Mouse (Mus musculus) CH12.LX (cell line): ENCODE measurements at regions not wholly inside any gene's neighbourhood (a gene's known extent, or its start where the extent isn't known, plus 50 kb on each side); places are given as distances from the start of the nearest gene placed in this dataset.

Experiments
- DNase-seq: peaks from one replicate; pipeline ENCODE4 v3.0.0-alpha.2; 2013; ENCODE audit errors: extremely low read depth
- H3K27ac ChIP-seq: 2 replicates; pipeline ENCODE4 v1.5.1; 2012; ENCODE audit warnings: low read depth, mild to moderate bottlenecking, control low read depth, moderate library complexity; ENCODE audit not compliant: insufficient read depth
- H3K27me3 ChIP-seq: replicated peaks from 2 replicates; pipeline ENCODE3; 2012; ENCODE audit warnings: inconsistent platforms
- H3K36me3 ChIP-seq, 2 experiments: replicated peaks in 1 of 2; 2 replicates each; pipeline versions ENCODE3 to v1.6.1; 2012; ENCODE audit warnings: inconsistent platforms in 1 of 2, low read length in 1 of 2, mild to moderate bottlenecking in 1 of 2, mixed read lengths in 1 of 2, moderate library complexity in 1 of 2; ENCODE audit not compliant: control insufficient read depth in 1 of 2, insufficient read depth in 1 of 2
- H3K4me1 ChIP-seq, 2 experiments: 2 replicates each; pipeline ENCODE4 v1.6.1; 2012; ENCODE audit warnings: inconsistent platforms in 1 of 2, moderate library complexity in 1 of 2; ENCODE audit not compliant: insufficient read depth in 2 of 2, control insufficient read depth in 1 of 2
- H3K4me2 ChIP-seq: 2 replicates; pipeline ENCODE4 v1.6.1; 2012; ENCODE audit warnings: low read depth, mild to moderate bottlenecking, control low read depth; ENCODE audit not compliant: poor library complexity, insufficient read depth, severe bottlenecking
- H3K4me3 ChIP-seq, 3 experiments: fragments of 150-350 bp in 1 of 3; sonication (generic) in 1 of 3; replicated peaks in 1 of 3; 2 replicates each; pipeline versions ENCODE3 to v1.5.1; 2011 to 2012; ENCODE audit warnings: low read depth in 2 of 3, low read length in 2 of 3, mild to moderate bottlenecking in 2 of 3, moderate library complexity in 2 of 3, control low read depth in 1 of 3, improper control_type of control experiment in 1 of 3, inconsistent platforms in 1 of 3, mixed read lengths in 1 of 3; ENCODE audit not compliant: poor library complexity in 1 of 3
- H3K79me2 ChIP-seq: replicated peaks from 2 replicates; pipeline ENCODE4 v1.6.1; 2012; ENCODE audit warnings: mild to moderate bottlenecking, moderate library complexity; ENCODE audit not compliant: control insufficient read depth, poor library complexity, insufficient read depth, severe bottlenecking; ENCODE audit errors: extremely low read depth
- H3K9ac ChIP-seq: 2 replicates; pipeline ENCODE4 v1.6.1; 2012; ENCODE audit warnings: low read depth, mild to moderate bottlenecking, control low read depth, moderate library complexity; ENCODE audit not compliant: insufficient read depth
- H3K9me3 ChIP-seq: replicated peaks from 2 replicates; pipeline ENCODE3; 2012; ENCODE audit warnings: low read length, inconsistent platforms, mixed read lengths
- BHLHE40 ChIP-seq: IDR thresholded peaks from 2 replicates; pipeline ENCODE4 v1.6.1; 2011; ENCODE audit warnings: mild to moderate bottlenecking, low read depth, low read length, improper control_type of control experiment
- CHD1 ChIP-seq: IDR thresholded peaks from 2 replicates; pipeline ENCODE4 v1.6.1; 2012; ENCODE audit warnings: low read depth, low read length, improper control_type of control experiment, inconsistent platforms
- CHD2 ChIP-seq: IDR thresholded peaks from 2 replicates; pipeline ENCODE4 v1.6.1; 2011; ENCODE audit warnings: low read length, improper control_type of control experiment
- CTCF ChIP-seq, 2 experiments: IDR thresholded peaks in 1 of 2; conservative IDR thresholded peaks in 1 of 2; 2 replicates each; pipeline ENCODE4 v1.5.1; 2011 to 2012; ENCODE audit warnings: low read depth in 2 of 2, low read length in 2 of 2, improper control_type of control experiment in 1 of 2, inconsistent platforms in 1 of 2, mild to moderate bottlenecking in 1 of 2, moderate library complexity in 1 of 2
- E2F4 ChIP-seq: IDR thresholded peaks from 2 replicates; pipeline ENCODE4 v1.6.1; 2011; ENCODE audit warnings: low read depth, low read length, improper control_type of control experiment; ENCODE audit not compliant: insufficient replicate concordance
- ELF1 ChIP-seq: IDR thresholded peaks from 2 replicates; pipeline ENCODE4 v1.6.1; 2014; ENCODE audit warnings: low read depth, mild to moderate bottlenecking, inconsistent platforms, low read length, improper control_type of control experiment
- GABPA ChIP-seq: IDR thresholded peaks from 2 replicates; pipeline ENCODE4 v1.6.1; 2012; ENCODE audit warnings: low read depth, low read length, improper control_type of control experiment, inconsistent platforms; ENCODE audit not compliant: insufficient replicate concordance
- IRF4 ChIP-seq: IDR thresholded peaks from 2 replicates; pipeline ENCODE4 v1.6.1; 2014; ENCODE audit warnings: low read depth, mild to moderate bottlenecking, inconsistent platforms, low read length, improper control_type of control experiment
- MAFK ChIP-seq: IDR thresholded peaks from 2 replicates; pipeline ENCODE4 v1.6.1; 2011; ENCODE audit warnings: low read length, improper control_type of control experiment; ENCODE audit not compliant: insufficient replicate concordance
- MAZ ChIP-seq: IDR thresholded peaks from 2 replicates; pipeline ENCODE4 v1.6.1; 2012; ENCODE audit warnings: low read depth, mild to moderate bottlenecking, inconsistent platforms, low read length, improper control_type of control experiment, moderate library complexity
- MEF2A ChIP-seq: IDR thresholded peaks from 2 replicates; pipeline ENCODE4 v1.6.1; 2014; ENCODE audit warnings: low read depth, mild to moderate bottlenecking, inconsistent platforms, low read length, improper control_type of control experiment, borderline replicate concordance
- MXI1 ChIP-seq: IDR thresholded peaks from 2 replicates; pipeline ENCODE4 v1.6.1; 2011; ENCODE audit warnings: mild to moderate bottlenecking, low read depth, low read length, improper control_type of control experiment
- MYC ChIP-seq: IDR thresholded peaks from 2 replicates; pipeline ENCODE4 v1.6.1; 2011; ENCODE audit warnings: low read depth, mild to moderate bottlenecking, improper control_type of control experiment, low read length
- PAX5 ChIP-seq: IDR thresholded peaks from 2 replicates; pipeline ENCODE4 v1.6.1; 2012; ENCODE audit warnings: low read length, inconsistent platforms, mixed read lengths
- POLR2A ChIP-seq: IDR thresholded peaks from 2 replicates; pipeline ENCODE4 v1.6.1; 2011; ENCODE audit warnings: low read depth, mild to moderate bottlenecking, improper control_type of control experiment, low read length
- RCOR1 ChIP-seq: conservative IDR thresholded peaks from 2 replicates; pipeline ENCODE4 v1.6.1; 2012; ENCODE audit warnings: low read depth, mild to moderate bottlenecking, inconsistent platforms, low read length, improper control_type of control experiment
- SIN3A ChIP-seq: IDR thresholded peaks from 2 replicates; pipeline ENCODE4 v1.6.1; 2012; ENCODE audit warnings: low read length, improper control_type of control experiment, inconsistent platforms
- SMC3 ChIP-seq: IDR thresholded peaks from 2 replicates; pipeline ENCODE4 v1.6.1; 2011; ENCODE audit warnings: low read depth, low read length, improper control_type of control experiment
- UBTF ChIP-seq: IDR thresholded peaks from 2 replicates; pipeline ENCODE4 v1.6.1; 2012; ENCODE audit warnings: low read depth, mild to moderate bottlenecking, inconsistent platforms, low read length, improper control_type of control experiment, moderate library complexity
- USF2 ChIP-seq: conservative IDR thresholded peaks from 2 replicates; pipeline ENCODE4 v1.6.1; 2011; ENCODE audit warnings: low read depth, low read length, improper control_type of control experiment
- ZKSCAN1 ChIP-seq: IDR thresholded peaks from 2 replicates; pipeline ENCODE4 v1.6.1; 2012; ENCODE audit warnings: low read depth, inconsistent platforms, low read length, improper control_type of control experiment, borderline replicate concordance
- ZNF384 ChIP-seq: IDR thresholded peaks from 2 replicates; pipeline ENCODE4 v1.6.1; 2012; ENCODE audit warnings: low read depth, low read length, improper control_type of control experiment, inconsistent platforms
- dilution Hi-C: fragments of 300-500 bp; cut with MboI; formaldehyde crosslinking; loops from 2 replicates; pipeline ENCODE4 v1.14.3; 2020; ENCODE audit warnings: low sequenced_read_pairs; ENCODE audit not compliant: extremely low pct_unique_long_range_greater_than_20kb, extremely low pct_ligation_motif_present
- in situ Hi-C: fragments of 300-500 bp; cut with MboI; formaldehyde crosslinking; loops from 3 replicates; pipeline ENCODE4 v1.14.3; 2019; ENCODE audit warnings: low sequenced_read_pairs, low pct_ligation_motif_present, low pct_unique_long_range_greater_than_20kb, mixed read lengths

DNA sequence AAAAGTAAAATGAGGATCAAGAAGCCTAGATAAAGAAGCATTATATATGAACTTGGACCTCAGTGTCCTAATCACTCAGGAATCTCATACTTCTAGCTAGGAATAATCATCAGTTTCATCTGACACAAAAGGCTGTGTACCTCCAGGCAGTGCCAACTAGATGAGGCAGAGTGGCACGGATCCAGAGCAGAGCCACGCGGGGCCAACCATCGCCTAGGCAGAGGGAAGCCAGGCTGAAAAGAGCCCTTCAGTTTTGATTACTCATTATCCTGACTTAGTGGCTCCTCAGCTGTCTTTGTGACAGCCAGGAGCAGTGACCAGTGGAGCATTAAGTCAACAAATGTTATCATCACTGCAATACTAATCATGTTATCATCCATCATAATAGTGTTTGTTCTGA is 557.9 kb upstream of the Rps6ka3 start:
- H3K4me2 ChIP-seq, result no peak overlapping the region
- TF ChIP-seq MEF2A, result no peak
- TF ChIP-seq ZNF384, result no peak
- TF ChIP-seq IRF4, result no peak
- TF ChIP-seq MYC, result no peak
- TF ChIP-seq SIN3A, result no peak
- no peak for TF ChIP-seq RCOR1
- TF ChIP-seq USF2, result no peak
- TF ChIP-seq BHLHE40, result no peak
- no peak for TF ChIP-seq CTCF (conservative IDR thresholded peaks at IDR 0.05 in 1 of 2, IDR thresholded peaks at IDR 0.05 in 1 of 2; ENCODE audit: low read depth in 2 of 2, low read length in 2 of 2)
- TF ChIP-seq SMC3, result no peak
- TF ChIP-seq ELF1, result no peak
- no peak for TF ChIP-seq CHD1
- TF ChIP-seq, all 38 proteins: peak for 0
- no peaks in the 10 kb centered on the region for H3K27me3 ChIP-seq
- no peaks in the 10 kb centered on the region for H3K9me3 ChIP-seq
- in situ Hi-C loops, result no loop called here
- no peak overlapping the region for H3K9ac ChIP-seq
- dilution Hi-C loops, result no loop called here
- no peak overlapping the region for H3K27ac ChIP-seq
- no peaks in the 10 kb centered on the region for H3K79me2 ChIP-seq
- H3K4me1 ChIP-seq, result no peaks in the 10 kb centered on the region
- no peak overlapping the region for H3K4me3 ChIP-seq
- no peak for DNase-seq
- H3K36me3 ChIP-seq, result no peaks in the 10 kb centered on the region

DNA sequence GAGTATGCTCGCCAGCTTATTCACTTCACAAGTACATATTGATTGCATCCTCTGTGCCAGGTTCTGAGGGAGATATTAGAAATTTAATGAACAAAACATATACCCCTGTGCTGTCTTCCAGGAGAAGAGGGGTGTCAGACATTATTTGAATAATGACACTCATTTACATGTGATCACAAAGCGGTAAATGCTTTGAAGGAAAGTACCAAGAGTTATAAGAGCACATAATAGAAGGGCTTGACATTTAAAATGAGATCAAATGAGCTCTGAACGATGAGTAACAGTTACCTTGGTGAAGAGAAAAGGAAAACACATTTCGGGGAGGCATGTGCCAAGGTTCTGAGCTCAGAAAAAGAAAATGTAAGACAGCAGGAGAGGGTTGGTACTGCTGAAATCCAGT is 553.9 kb upstream of the Rps6ka3 start:
- no peaks in the 10 kb centered on the region for H3K27me3 ChIP-seq
- no peak overlapping the region for H3K4me3 ChIP-seq
- no peaks in the 10 kb centered on the region for H3K36me3 ChIP-seq
- in situ Hi-C loops (no loop called here), dilution Hi-C loops (no loop called here)
- no peaks in the 10 kb centered on the region for H3K79me2 ChIP-seq
- H3K4me1 ChIP-seq, result no peaks in the 10 kb centered on the region
- H3K27ac ChIP-seq, result no peak overlapping the region
- TF ChIP-seq MXI1, result no peak
- no peak for TF ChIP-seq GABPA
- TF ChIP-seq UBTF, result no peak
- TF ChIP-seq ZKSCAN1, result no peak
- no peak for TF ChIP-seq ELF1
- DNase-seq, result no peak
- H3K9me3 ChIP-seq, result no peaks in the 10 kb centered on the region
- no peak overlapping the region for H3K4me2 ChIP-seq
- no peak overlapping the region for H3K9ac ChIP-seq

DNA sequence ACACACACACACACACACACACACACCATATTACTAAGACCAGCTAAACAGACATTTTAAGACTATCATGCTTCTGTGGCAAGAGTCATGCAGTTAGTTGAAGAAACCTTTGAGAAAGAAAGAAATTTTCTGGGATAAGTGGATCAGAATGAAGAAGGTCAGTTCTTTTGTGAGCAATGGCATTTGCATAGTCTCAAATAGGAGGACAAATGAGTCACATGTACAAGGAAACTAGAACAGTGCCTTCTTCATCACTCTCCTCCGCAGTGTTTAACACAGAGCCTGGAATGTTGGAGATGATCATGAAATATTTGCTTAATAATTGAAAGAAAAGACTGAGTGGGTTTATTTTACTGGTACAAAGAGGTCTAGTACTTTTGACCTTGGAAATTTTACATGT is 515.9 kb upstream of the Rps6ka3 start:
- TF ChIP-seq BHLHE40 (no peak), E2F4 (no peak), POLR2A (no peak), MAFK (no peak), SIN3A (no peak), MAZ (no peak), PAX5 (no peak), MEF2A (no peak), MXI1 (no peak), UBTF (no peak), CHD2 (no peak)
- TF ChIP-seq, all 38 proteins: peak for 0
- no peaks in the 10 kb centered on the region for H3K79me2 ChIP-seq
- no peak overlapping the region for H3K9ac ChIP-seq
- in situ Hi-C loops, result no loop called here
- H3K4me3 ChIP-seq, result no peak overlapping the region
- dilution Hi-C loops, result no loop called here
- H3K27me3 ChIP-seq, result no peaks in the 10 kb centered on the region
- no peak overlapping the region for H3K4me2 ChIP-seq
- no peaks in the 10 kb centered on the region for H3K4me1 ChIP-seq
- no peak overlapping the region for H3K27ac ChIP-seq
- H3K9me3 ChIP-seq, result no peaks in the 10 kb centered on the region
- H3K36me3 ChIP-seq, result no peaks in the 10 kb centered on the region
- DNase-seq, result no peak
